Mouse (Mus musculus) spleen, postnatal 0 days (tissue): Measurements from ENCODE around the gene Chil4. TPM values are rescaled to one million over a fixed set of nuclear protein-coding genes. Genes with fewer than 3 reads are reported as not detected.

ENCODE experiments used
- polyA plus RNA-seq: library from polyadenylated mRNA; unstranded; fragments of >200 nt; fragmentation: Nextera tagmentation; extraction: Ambion mirVana; gene quantifications from 2 replicates; pipeline ENCODE4 v1.2.1, GENCODE M21; 2015

Gene Chil4
- polyA plus RNA-seq: not detected in 2 replicates

GRCm38 (mm10) chr3:106219407-106219806 is at the start of gene Chil4:
Gene Chil4 (minus strand): TSS chr3:106219507.

GRCm38 (mm10) chr3:106167464-106167863 is 51.8 kb downstream of the Chil4 start, which contains the start of gene Chil3:
Gene Chil3 (minus strand): TSS chr3:106167564.

Other genes starting within 250 kb of the Chil4 start
- gene Ovgp1, start 245.8 kb downstream of the Chil4 start, polyA plus RNA-seq: 1.8 and 2.1 TPM in 2 replicates
- gene Pifo, start 204.9 kb downstream of the Chil4 start, polyA plus RNA-seq: not detected in 2 replicates
- gene Chil5, start 186.7 kb downstream of the Chil4 start, polyA plus RNA-seq: 0.51 and 0.66 TPM in 2 replicates
- not detected in 2 replicates for gene Chia1, start 106.3 kb downstream of the Chil4 start, polyA plus RNA-seq
- 51.0 and 68.1 TPM in 2 replicates for gene Chil3, start 51.9 kb downstream of the Chil4 start, polyA plus RNA-seq
- 0.07 TPM in 1 of 2 replicates, not detected in the other for gene Chil6, start 186.7 kb upstream of the Chil4 start, polyA plus RNA-seq